Mouse (Mus musculus) testis, postnatal 14 days (tissue): ENCODE measurements around the gene Pin1rt1.
A peak's percentile ranks its signal among the peaks of the same experiment; 100 is the strongest.

ENCODE experiments used
- DNase-seq: peaks from one replicate; pipeline ENCODE4 v3.0.0; 2021; ENCODE audit warnings: low spot score

The Pin1rt1 gene

DNA sequence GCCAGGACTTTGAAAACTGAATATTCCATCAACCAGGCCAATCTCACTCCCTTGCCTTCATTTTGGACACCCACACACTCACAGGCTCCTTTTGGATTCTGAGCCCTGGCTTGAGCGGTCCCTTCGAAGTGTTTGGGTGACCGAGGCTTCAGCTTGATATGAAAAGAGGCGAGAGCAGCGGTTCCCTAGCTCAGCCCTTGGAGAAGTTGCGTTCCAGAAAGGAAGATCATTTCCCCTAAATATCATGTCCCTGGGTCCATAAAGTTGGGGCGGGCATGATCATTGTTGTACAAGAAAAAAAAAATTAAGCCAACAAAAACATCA lies 3.7 kb downstream of the Pin1rt1 start:
- no peak for DNase-seq

DNA sequence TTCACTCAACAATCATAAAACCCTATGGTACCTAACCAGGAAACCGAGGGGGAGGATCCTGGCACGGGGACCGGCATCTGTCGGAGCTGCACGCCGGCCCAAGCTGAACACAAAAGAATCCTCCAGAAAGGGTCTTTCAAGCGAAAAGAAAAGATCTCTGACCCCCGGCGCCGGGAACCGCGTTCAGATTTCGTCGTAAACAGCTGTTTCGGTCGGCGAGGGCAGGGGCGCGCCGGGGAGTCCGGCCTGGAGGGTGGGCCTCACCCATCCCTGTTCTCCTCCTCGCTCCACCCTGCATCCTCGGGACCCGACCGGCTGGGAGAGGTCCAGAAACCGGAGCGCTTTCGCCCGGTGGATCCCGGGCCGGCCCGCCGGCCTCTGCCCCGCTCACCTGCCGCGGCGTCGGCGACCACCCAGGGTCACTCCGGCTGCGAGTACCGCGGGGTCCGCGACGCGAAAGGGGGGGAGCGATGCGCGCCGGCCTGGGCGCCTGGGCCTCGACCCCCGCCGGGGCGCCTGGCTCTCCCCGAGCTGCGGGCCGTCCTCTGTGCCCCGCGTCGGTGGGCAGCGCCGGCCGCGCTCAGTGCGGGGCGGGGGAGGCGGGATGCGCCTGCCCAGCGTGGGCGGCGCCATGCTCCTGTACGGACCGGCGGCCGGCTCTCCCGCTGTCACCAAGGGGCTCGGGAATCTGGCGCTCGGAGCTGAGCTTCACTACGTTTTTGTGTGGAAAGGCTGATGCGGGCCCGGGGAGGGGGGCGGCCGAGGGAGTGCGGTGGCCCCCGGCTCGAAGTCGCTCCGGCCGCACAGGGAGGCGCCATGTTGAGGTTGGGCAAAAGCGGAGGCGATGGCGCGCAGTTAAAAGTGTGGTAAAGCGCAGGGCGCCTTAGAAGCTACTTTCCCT lies 4.3 kb downstream of the Pin1rt1 start, which contains the start of gene Tcp11l1:
Tcp11l1 (minus strand) TSS at position 585 of the 901 bp plus-strand sequence.
- peak; percentile 48 for DNase-seq

DNA sequence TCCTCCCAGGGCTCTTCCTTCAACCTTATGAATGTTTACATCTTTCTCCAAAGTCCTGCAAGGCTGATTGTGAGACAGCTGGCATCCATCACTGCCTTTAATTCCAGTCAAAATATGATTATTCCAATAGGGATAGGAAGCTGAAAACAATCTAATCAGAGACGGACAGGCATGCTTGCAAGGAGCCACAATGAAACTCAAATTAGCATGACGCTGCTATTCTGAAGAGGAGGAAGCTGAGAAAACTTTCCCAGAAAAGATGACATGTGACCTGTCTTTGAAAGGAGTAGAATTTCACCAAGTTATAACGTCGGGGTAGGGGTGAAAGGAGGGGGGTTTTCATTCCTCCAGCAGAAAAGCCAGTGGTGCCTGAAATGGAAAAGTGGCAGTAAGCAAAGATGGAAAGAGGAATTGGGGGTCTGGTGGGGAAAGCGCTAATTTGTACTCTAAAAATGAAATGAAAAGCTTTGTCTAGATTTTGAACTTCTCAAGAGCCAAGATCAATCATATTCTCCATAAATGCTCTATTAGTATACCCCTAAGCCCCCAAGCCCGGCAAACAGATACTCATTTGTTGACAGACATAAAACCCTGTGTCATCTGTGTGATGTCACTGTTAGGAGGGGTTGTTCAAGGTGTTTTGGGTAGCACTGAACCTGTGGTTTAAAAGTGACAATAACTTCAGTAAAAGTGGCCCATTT lies 5.4 kb downstream of the Pin1rt1 start:
- DNase-seq, result no peak

DNA sequence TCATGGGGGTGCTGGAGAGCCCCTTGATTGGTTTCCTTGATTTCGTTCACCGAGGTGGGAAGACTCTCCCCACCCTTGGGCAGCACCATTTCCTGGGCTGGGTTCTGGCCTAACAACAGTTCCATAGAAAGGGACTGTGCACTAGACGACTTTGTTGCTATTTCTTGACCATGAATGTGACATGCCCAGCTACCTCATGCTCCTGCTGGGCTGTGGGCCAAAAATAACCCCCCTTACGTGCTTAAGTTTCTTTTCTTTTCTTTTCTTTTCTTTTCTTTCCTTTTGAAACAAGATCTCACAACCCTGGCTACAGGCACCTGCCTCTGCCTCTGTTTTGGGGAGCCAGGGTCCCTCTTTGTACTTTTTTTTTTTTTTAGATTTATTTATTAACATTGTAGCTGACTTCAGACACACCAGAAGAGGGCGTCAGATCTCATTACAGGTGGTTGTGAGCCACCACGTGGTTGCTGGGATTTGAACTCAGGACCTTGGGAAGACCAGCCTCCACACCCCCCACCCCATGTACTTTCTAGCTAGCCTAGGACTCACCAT lies 6.3 kb downstream of the Pin1rt1 start:
- DNase-seq, result peak; percentile 61

DNA sequence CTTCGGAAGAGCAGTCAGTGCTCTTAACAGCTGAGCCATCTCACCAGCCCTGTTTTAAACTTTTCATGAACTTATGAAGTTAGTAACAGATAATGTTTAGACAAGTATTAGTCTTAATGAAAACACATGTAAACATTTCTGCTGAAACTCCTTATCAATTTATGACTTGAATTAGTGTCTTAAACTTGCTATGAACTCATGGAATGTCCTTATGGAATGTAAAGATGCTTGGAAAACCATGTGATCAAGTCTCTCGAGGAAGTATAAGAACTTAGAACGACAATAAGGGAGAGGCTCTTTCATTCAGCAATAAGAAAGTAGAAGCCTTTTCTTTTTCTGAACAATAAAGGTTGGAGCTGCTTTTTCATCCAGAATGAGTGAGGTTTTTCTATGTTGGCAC lies 11.8 kb downstream of the Pin1rt1 start:
- DNase-seq, result no peak

DNA sequence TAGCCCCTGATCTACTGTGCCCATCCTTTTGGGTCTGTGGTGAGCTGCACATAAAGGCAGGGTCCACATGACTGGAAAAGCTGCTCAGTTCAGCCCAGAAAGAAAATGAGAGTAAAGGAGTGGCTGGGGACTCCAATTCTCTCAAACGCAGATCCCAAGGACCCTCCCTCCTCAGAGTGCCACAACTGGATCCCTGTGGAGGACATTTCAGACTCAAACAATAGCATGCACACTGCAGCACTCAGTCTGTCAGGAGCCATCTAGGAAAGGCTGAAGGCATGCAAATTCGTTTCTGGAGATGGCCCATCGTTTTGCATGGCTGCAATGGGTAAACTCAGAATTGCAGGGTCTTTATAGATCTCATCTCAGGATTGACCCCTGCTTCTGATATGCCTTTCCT lies 13.0 kb downstream of the Pin1rt1 start:
- no peak for DNase-seq

DNA sequence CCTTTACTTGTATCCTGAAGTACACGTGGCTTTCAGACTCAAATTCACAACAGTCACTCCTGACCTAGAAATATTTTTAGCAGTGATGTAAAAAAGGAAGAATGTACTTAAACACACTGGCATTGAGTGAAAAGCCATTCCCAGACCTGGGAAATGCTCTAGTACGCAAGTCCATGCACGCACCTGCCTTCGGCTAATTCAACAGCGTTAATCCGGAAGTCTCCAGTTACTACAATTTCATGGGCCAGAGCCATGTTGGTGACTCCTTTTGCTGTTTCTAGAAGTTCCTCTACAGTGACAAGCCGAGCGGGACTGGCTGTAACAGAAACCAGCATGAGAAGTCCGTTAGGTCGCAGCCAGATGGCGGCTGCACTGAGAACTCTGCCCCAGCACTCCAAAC lies 16.5 kb downstream of the Pin1rt1 start:
- DNase-seq, result no peak

DNA sequence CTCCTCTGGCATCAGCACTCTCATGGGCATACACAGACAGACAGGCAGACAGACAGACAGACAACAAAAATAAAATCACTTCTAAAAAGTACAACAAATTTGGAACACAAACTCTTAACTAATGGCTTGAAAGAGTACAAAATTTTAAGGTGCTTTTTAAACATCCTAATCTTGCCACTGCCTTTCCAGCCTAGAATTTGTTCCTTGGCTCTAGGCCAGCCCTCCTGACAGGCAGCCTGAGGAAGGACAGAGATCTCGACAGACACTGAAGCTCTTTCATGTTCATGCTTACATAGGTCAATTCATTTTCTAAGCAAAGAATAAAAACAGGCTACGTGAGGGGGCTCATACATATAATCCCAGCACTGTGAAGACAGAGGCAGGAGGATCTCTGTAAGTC lies 23.6 kb downstream of the Pin1rt1 start:
- no peak for DNase-seq

DNA sequence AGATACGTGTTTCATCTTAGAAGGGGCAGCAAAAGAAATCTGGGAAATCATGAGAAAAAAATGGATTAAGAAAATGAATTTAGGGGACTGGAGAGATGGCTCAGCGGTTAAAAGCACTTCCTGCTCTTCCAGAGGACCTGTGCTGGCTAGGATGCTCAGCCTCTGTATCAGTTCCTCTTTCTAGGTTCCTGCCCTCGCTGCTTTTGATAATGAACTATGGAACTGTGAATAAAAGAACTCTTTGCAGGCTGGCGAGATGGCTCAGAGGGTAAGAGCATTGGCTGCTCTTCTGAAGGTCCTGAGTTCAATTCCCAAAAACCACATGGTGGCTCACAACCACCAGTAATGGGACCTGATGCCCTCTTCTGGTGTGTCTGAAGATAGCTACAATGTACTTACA lies 25.5 kb downstream of the Pin1rt1 start:
- DNase-seq, result no peak

DNA sequence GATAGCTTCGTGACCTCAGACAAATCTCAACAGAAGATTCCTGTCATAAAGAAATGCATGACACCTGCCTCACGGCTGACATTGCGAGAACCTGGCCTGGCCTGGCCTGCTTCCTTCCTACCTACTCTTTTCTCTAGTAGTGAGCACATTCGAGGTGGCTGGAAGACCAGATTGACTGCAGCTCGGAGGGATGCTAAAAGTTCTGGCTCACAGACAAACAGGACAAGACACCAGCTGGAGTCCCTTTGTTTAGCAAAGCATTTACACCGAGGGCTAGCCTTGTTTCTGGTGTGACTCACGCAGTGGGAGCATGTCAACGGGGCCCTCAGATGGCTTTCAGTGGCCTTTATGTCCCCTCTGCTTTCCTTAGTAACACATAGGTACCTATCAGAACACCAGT lies 27.5 kb downstream of the Pin1rt1 start:
- no peak for DNase-seq

DNA sequence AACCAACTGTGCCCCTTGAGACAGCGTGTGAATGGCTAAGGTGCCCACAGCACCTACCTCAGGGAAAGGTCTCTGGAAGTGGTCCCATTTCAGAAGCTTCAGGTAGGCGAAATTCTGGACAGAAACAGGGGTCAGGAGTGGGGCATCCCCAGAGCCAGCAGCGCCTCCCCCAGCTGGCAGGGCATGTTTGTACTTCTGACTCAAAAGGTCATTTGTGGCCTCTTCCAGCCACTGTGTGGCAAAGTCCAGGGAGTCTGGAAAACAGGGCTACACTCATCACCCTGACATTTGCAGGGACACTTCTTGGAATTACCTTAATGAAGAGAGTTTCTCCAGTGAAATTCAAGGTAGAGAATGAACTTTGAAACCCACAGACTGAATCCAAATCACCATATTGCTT lies 27.9 kb downstream of the Pin1rt1 start:
- no peak for DNase-seq

DNA sequence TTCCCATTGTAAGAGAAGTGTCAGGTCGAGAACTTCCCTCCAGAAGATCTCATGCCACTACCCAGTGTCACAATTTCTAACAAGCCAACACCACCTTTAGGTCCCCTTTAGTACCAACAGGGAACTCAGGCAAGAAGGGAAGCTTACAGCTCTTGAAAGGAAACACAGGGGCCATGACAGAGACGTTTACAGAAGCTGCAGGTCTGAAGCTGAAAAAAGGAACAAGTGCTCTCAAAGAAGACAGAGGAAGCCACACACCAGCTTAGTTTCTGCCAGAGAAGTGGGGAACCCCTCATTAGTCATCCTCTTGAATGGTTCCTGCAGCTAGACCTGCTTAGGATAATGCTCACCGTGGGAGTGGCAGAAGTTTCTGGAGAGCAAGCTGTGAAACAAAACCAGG lies 28.9 kb downstream of the Pin1rt1 start:
- no peak for DNase-seq

DNA sequence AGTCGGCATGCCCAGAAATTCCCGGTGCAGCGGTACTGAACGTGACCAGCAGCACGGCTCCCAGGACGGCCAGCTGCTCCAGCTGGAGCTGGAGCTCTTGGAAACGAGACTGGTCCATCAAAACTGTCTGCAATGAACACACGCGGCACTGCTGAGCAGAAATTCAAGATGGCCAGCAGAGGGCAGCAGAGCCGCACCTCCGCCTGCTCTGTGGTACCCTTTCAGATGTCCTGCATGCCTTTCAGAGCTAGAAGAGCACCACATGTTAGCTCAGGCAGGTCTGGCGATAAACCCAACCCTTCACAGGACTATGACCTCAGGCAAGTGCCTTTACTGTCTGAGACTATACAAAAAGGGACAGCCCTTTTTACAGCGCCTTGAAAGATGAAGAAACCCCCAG lies 30.8 kb downstream of the Pin1rt1 start:
- peak; percentile 68 for DNase-seq

DNA sequence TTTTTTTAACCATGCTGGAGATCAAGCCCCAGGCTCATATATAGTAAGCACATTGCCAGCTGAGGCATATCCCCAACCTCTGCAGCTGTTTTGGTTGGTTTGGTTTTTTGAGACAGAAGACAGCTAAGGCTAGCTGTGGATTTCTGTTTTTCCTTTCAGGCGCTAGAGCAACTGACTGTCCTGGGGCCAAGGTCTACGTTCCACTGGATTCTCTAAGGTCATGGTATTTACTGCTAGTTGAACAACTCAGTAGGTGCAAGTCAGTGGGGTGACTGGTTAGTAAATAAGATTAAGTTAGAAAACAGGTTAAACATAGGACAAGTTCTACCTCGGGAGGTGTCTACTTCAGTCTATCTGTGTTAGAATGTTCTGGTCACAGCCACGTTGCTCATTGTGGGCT lies 31.4 kb downstream of the Pin1rt1 start:
- no peak for DNase-seq

DNA sequence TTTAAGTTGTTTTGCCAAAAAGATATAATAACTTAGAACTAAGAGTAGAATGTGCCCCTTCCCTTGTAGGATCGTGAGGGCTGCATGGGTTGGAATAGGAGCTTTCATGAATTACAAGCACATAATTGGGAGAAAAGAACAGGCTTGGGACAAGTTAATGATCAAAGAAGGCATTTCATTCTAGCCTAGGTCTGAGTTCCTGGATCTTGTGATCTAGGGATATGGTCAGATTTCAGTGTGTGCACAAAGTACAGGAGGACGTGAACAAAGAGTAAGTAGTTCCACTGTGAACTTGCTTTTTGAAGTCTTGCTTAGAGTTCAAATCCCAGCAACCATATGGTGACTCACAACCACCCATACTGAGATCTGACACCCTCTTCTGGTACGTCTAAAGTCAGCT lies 38.9 kb downstream of the Pin1rt1 start:
- no peak for DNase-seq

DNA sequence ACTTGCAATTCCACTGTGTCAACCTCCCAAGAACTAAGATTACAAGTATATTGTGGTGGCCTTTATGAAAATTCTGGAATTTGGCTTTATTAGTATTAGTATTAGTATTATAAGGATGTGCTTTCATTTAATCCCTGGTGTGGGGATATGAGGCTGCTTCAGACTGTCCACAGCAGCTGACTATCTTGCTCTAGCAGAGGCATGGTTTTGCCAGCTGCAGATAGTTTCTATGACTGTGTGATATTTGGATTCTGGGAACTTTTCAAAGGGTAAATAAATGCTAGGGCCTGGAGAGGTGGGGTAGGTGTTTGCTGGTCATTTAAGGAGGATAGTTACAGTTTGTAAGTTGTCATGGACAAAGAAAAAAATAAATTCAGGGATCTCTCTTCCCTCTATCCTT lies 44.5 kb downstream of the Pin1rt1 start:
- no peak for DNase-seq

DNA sequence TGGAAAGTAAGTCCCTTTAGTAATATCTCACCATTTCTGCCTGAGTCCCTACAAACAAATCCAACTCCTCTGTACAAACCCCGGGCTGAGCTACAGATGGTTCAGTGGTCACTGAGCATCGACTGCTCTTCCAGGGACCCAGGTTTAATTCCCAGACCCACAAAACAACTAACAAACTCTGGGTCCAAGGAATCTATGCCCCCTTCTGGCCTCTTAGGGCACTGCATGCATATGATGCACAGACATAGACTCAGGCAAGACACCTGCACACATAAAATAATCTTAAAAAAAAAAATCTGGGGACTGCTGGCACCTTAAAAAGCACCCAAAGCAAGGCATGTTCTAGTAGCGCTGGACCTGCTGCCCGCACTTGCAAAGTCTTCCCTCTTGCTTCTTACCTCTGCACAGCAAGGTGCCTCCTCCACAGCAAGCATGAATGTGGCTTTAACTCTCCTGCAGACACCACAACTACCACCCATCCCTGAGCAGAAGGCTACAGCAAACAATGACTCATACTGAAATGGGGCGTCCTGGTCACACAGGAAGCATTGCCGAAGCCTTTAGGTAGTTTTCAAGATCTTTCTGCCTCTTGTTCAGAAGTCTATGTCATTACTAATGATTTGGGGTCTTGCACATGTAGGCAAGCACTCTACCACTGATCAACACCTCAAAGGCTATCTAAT lies 46.9 kb downstream of the Pin1rt1 start:
- DNase-seq, result no peak
